Mouse (Mus musculus) small intestine, adult 2 months (tissue): ENCODE results near the gene P2ry13. TPM values are rescaled to one million over a fixed set of nuclear protein-coding genes. Genes with fewer than 3 reads are reported as not detected.

Experiments used
- H3K27ac ChIP-seq: fragments of 200-500 bp; 2 replicates; pipeline ENCODE4 v1.5.1; 2012; ENCODE audit warnings: low read depth, low read length, control low read depth, inconsistent platforms; ENCODE audit not compliant: insufficient read depth
- H3K27me3 ChIP-seq: fragments of 200-500 bp; 2 replicates; pipeline ENCODE4 v1.6.1; 2012; ENCODE audit warnings: mild to moderate bottlenecking, moderate library complexity, low read length, inconsistent platforms; ENCODE audit not compliant: control insufficient read depth, insufficient read depth
- H3K36me3 ChIP-seq: fragments of 200-500 bp; 2 replicates; pipeline ENCODE4 v1.6.1; 2012; ENCODE audit warnings: mild to moderate bottlenecking, low read length, control low read depth, inconsistent platforms; ENCODE audit not compliant: control insufficient read depth, insufficient read depth
- H3K4me1 ChIP-seq: fragments of 200-500 bp; 2 replicates; pipeline ENCODE4 v1.6.1; 2012; ENCODE audit warnings: low read length, inconsistent platforms, mixed read lengths; ENCODE audit not compliant: control insufficient read depth, insufficient read depth, insufficient read length
- H3K4me3 ChIP-seq: fragments of 200-500 bp; 2 replicates; pipeline ENCODE4 v1.5.1; 2012; ENCODE audit warnings: low read depth, mild to moderate bottlenecking, control low read depth, inconsistent platforms, low read length, moderate library complexity
- CTCF ChIP-seq: fragments of 200-500 bp; IDR thresholded peaks from 2 replicates; pipeline ENCODE4 v1.5.1; 2012; ENCODE audit warnings: low read depth, mild to moderate bottlenecking, control low read depth, inconsistent platforms, low read length, moderate library complexity, mixed read lengths; ENCODE audit not compliant: insufficient replicate concordance, insufficient read length; ENCODE audit errors: extremely low read depth
- POLR2A ChIP-seq: fragments of 200-500 bp; IDR thresholded peaks from 2 replicates; pipeline ENCODE4 v1.6.1; 2012; ENCODE audit warnings: low read depth, mild to moderate bottlenecking, control low read depth, inconsistent platforms, low read length, moderate library complexity
- WGBS: fragments of 180-500 bp; shearing (Covaris S2); methylation state at CpG from one replicate; pipeline ENCODE4 v1.1.7; 2018; 5-methylcytosine and 5-hydroxymethylcytosine counted together
- polyA plus RNA-seq: library from polyadenylated mRNA; depleted of rRNA; stranded (reverse); fragments of >200 nt; gene quantifications from 2 replicates; pipeline ENCODE4 v1.2.3, GENCODE M21; 2012

The P2ry13 gene
- polyA plus RNA-seq, 1 experiment: 0.74 TPM

GRCm38 (mm10) chr3:59194938-59195337 is 15.7 kb downstream of the P2ry13 start, which contains the start of gene Gpr87:
Gene Gpr87 (minus strand): TSS chr3:59195104.
- Histone ChIP-seq H3K4me3 (no peak within 1 kb of the TSS), H3K4me1 (no peaks in the 10 kb centered on the region), H3K36me3 (no peaks in the 10 kb centered on the region), H3K27ac (no peak within 1 kb of the TSS), H3K27me3 (no peaks in the 10 kb centered on the region)
- WGBS: 78% methylated on average over 7 of the region's 7 CpGs
- TF ChIP-seq POLR2A (no peak), CTCF (no peak)

GRCm38 (mm10) chr3:59194099-59194498 is 16.6 kb downstream of the P2ry13 start:
- WGBS: 90% methylated on average over 7 of the region's 7 CpGs
- no peak overlapping the region for H3K4me3 ChIP-seq
- H3K27me3 ChIP-seq: no peaks in the 10 kb centered on the region
- H3K36me3 ChIP-seq: no peaks in the 10 kb centered on the region
- H3K4me1 ChIP-seq: no peaks in the 10 kb centered on the region
- H3K27ac ChIP-seq: no peak overlapping the region
- no peak for TF ChIP-seq CTCF

GRCm38 (mm10) chr3:59191674-59192073 is 19.0 kb downstream of the P2ry13 start:
- no peak overlapping the region for H3K4me3 ChIP-seq
- 93% methylated on average over 6 of the region's 6 CpGs for WGBS
- H3K36me3 ChIP-seq: no peaks in the 10 kb centered on the region
- no peak for TF ChIP-seq POLR2A
- no peaks in the 10 kb centered on the region for H3K27me3 ChIP-seq
- H3K4me1 ChIP-seq: no peaks in the 10 kb centered on the region
- H3K27ac ChIP-seq: no peak overlapping the region

GRCm38 (mm10) chr3:59187336-59187735 is 23.3 kb downstream of the P2ry13 start:
- Histone ChIP-seq H3K36me3 (no peaks in the 10 kb centered on the region), H3K4me1 (no peaks in the 10 kb centered on the region), H3K27me3 (no peaks in the 10 kb centered on the region), H3K27ac (no peak overlapping the region), H3K4me3 (no peak overlapping the region)
- TF ChIP-seq POLR2A (no peak), CTCF (no peak)
- 78% methylated on average over 4 of the region's 4 CpGs for WGBS

GRCm38 (mm10) chr3:59185662-59186061 is 25.0 kb downstream of the P2ry13 start:
- Histone ChIP-seq H3K4me3 (no peak overlapping the region), H3K27ac (no peak overlapping the region), H3K36me3 (no peaks in the 10 kb centered on the region), H3K27me3 (no peaks in the 10 kb centered on the region), H3K4me1 (no peaks in the 10 kb centered on the region)
- WGBS: 78% methylated on average over 4 of the region's 4 CpGs
- TF ChIP-seq CTCF (no peak), POLR2A (no peak)

GRCm38 (mm10) chr3:59182129-59182528 is 28.6 kb downstream of the P2ry13 start:
- Histone ChIP-seq H3K27ac (no peak overlapping the region), H3K4me3 (no peak overlapping the region), H3K27me3 (no peaks in the 10 kb centered on the region), H3K4me1 (no peaks in the 10 kb centered on the region), H3K36me3 (no peaks in the 10 kb centered on the region)
- no peak for TF ChIP-seq POLR2A
- no peak for TF ChIP-seq CTCF

GRCm38 (mm10) chr3:59181134-59181533 is 29.5 kb downstream of the P2ry13 start:
- 73% methylated on average over 5 of the region's 5 CpGs for WGBS
- no peaks in the 10 kb centered on the region for H3K27me3 ChIP-seq

GRCm38 (mm10) chr3:59176871-59177270 is 33.8 kb downstream of the P2ry13 start:
- Histone ChIP-seq H3K27ac (no peak overlapping the region), H3K4me3 (no peak overlapping the region), H3K4me1 (no peaks in the 10 kb centered on the region), H3K36me3 (no peaks in the 10 kb centered on the region), H3K27me3 (no peaks in the 10 kb centered on the region)
- WGBS: 66% methylated on average over 5 of the region's 5 CpGs
- TF ChIP-seq POLR2A (no peak), CTCF (no peak)

More at GRCm38 (mm10) chr3:59181134-59181533, 29.5 kb downstream of the P2ry13 start:
- TF ChIP-seq POLR2A (no peak), CTCF (no peak)
- H3K36me3 ChIP-seq: no peaks in the 10 kb centered on the region
- H3K4me3 ChIP-seq: no peak overlapping the region
- H3K27ac ChIP-seq: no peak overlapping the region
- no peaks in the 10 kb centered on the region for H3K4me1 ChIP-seq
